Mouse (Mus musculus): ENCODE measurements at regions not wholly inside any gene's neighbourhood (a gene's known extent, or its start where the extent isn't known, plus 50 kb on each side); places are given as distances from the start of the nearest gene placed in this dataset.

DNA sequence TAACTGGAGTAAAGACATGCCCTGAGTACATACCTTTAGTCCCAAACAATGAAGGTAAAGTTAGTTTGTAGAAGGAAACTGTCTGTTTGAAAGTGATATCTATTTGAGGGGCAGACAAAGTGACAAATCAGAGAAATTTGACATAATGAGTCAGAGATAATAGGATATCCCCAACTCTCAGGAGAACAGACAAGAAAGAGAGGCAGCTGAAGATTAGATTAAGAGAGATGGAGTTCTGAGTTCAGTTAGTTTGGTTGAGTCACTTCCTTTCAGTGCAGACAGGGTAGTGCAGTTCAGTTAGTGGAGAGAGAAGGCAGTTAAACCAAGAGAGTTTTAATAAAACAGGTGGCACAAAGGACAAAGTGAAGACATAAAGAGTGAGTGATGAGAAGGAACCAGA is 477.4 kb upstream of the Diaph2 start:
- ATAC-seq (ENCODE audit: low FRiP score, low TSS enrichment) (no peak), DNase-seq (ENCODE audit: low spot score) (no peak)
- Histone ChIP-seq H3K9ac (ENCODE audit: low read length) (no peak overlapping the region), H3K4me1 (replicated peaks; ENCODE audit: control insufficient read depth, insufficient read depth) (no peaks in the 10 kb centered on the region), H3K27ac (replicated peaks) (no peak overlapping the region), H3K4me3 (ENCODE audit: low read depth, low read length) (no peak overlapping the region), H3K9me3 (ENCODE audit: control insufficient read depth, low read length) (no peaks in the 10 kb centered on the region), H3K27me3 (ENCODE audit: control insufficient read depth, insufficient read depth, low read length) (no peaks in the 10 kb centered on the region), H3K4me2 (replicated peaks; ENCODE audit: low read depth) (no peak overlapping the region), H3K36me3 (ENCODE audit: control insufficient read depth, insufficient read depth, low read length) (no peaks in the 10 kb centered on the region)
- TF ChIP-seq EP300 (optimal IDR thresholded peaks at IDR 0.05) (no peak), CTCF (IDR thresholded peaks at IDR 0.05; ENCODE audit: low read depth) (no peak)

DNA sequence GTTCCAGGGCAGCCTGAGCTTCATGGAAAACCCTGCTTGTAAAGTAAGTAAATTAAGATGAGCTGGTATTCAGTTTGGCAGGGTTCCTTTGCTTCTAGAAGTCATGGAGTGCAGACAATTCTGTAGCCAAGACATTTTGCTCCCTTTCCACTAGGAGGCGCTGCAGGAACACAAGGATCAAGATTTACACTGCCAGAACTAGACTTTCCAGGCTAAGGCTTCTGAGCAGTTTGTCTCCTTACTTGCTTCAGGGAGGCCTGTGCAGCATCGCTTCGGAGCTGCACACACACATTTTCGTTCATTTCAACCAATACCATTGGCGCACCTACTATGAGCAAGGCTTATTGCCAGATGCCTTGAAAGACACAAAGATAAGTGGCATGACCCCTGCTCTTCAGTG is 445.6 kb upstream of the Diaph2 start:
- Histone ChIP-seq H3K4me2 (replicated peaks; ENCODE audit: low read depth) (no peak overlapping the region), H3K27ac (replicated peaks) (no peak overlapping the region), H3K36me3 (ENCODE audit: control insufficient read depth, insufficient read depth, low read length) (no peaks in the 10 kb centered on the region), H3K4me3 (ENCODE audit: low read depth, low read length) (no peak overlapping the region), H3K27me3 (ENCODE audit: control insufficient read depth, insufficient read depth, low read length) (no peaks in the 10 kb centered on the region), H3K4me1 (replicated peaks; ENCODE audit: control insufficient read depth, insufficient read depth) (no peaks in the 10 kb centered on the region), H3K9ac (ENCODE audit: low read length) (no peak overlapping the region), H3K9me3 (ENCODE audit: control insufficient read depth, low read length) (no peaks in the 10 kb centered on the region)
- no peak for ATAC-seq (ENCODE audit: low FRiP score, low TSS enrichment)
- TF ChIP-seq EP300 (optimal IDR thresholded peaks at IDR 0.05) (no peak), CTCF (IDR thresholded peaks at IDR 0.05; ENCODE audit: low read depth) (peak; percentile 85)
- peak; percentile 45 for DNase-seq (ENCODE audit: low spot score)
- 28% methylated on average over 5 of the region's 5 CpGs for WGBS

DNA sequence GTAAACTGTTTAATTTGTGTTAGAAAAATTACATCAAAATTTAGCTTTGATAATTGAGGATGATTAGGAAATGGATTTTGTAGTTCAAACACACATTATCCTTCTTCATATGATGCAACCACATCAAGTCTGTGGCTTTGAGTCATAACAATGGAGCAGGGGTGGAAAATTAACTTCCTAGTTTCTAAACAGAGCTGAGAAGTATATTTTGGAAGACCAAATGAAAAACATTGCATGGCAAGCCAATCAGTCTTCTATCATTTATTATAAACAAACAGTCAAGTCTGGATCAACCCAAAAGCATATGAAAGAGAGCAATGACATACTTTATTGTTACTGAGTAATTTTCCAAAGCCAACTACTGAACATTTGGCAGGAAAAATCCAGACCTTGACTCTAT is 440.2 kb upstream of the Diaph2 start:
- no peak overlapping the region for H3K27ac ChIP-seq (replicated peaks)
- no peak for DNase-seq (ENCODE audit: low spot score)

DNA sequence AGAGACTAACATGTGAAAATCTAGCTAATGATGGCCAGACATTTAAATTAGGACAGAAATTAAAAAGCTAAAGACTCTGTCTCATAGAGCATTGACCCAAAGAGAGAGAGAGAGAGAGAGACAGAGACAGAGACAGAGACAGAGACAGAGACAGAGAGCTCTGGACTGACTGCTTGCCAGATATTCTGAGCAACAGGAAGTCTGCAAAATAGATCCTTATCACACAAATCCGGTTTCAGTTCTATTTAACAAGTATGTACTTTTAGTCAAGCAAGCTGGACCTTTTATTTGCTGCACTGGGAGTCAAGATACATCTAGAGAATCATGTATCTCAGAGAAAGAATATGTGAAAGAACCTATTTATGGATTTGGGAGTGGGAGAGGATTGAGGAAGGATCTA is 420.1 kb upstream of the Diaph2 start:
- TF ChIP-seq CTCF (IDR thresholded peaks at IDR 0.05; ENCODE audit: low read depth), result no peak
- no peak for TF ChIP-seq EP300 (optimal IDR thresholded peaks at IDR 0.05)
- Histone ChIP-seq H3K9ac (ENCODE audit: low read length) (no peak overlapping the region), H3K4me2 (replicated peaks; ENCODE audit: low read depth) (no peak overlapping the region), H3K4me1 (replicated peaks; ENCODE audit: control insufficient read depth, insufficient read depth) (no peaks in the 10 kb centered on the region), H3K9me3 (ENCODE audit: control insufficient read depth, low read length) (no peaks in the 10 kb centered on the region), H3K27ac (replicated peaks) (no peak overlapping the region), H3K27me3 (ENCODE audit: control insufficient read depth, insufficient read depth, low read length) (no peaks in the 10 kb centered on the region), H3K36me3 (ENCODE audit: control insufficient read depth, insufficient read depth, low read length) (no peaks in the 10 kb centered on the region), H3K4me3 (ENCODE audit: low read depth, low read length) (no peak overlapping the region)
- DNase-seq (ENCODE audit: low spot score), result no peak
- no peak for ATAC-seq (ENCODE audit: low FRiP score, low TSS enrichment)
- WGBS, result 58% methylated on average over 1 of the region's 1 CpGs

More for the DNA sequence above, 440.2 kb upstream of the Diaph2 start:
- no peaks in the 10 kb centered on the region for H3K4me1 ChIP-seq (replicated peaks; ENCODE audit: control insufficient read depth, insufficient read depth)
- no peak overlapping the region for H3K9ac ChIP-seq (ENCODE audit: low read length)
- H3K4me2 ChIP-seq (replicated peaks; ENCODE audit: low read depth), result no peak overlapping the region
- TF ChIP-seq CTCF (IDR thresholded peaks at IDR 0.05; ENCODE audit: low read depth) (no peak), EP300 (optimal IDR thresholded peaks at IDR 0.05) (no peak)
- H3K4me3 ChIP-seq (ENCODE audit: low read depth, low read length), result no peak overlapping the region
- no peaks in the 10 kb centered on the region for H3K36me3 ChIP-seq (ENCODE audit: control insufficient read depth, insufficient read depth, low read length)
- H3K27me3 ChIP-seq (ENCODE audit: control insufficient read depth, insufficient read depth, low read length), result no peaks in the 10 kb centered on the region
- ATAC-seq (ENCODE audit: low FRiP score, low TSS enrichment), result no peak
- H3K9me3 ChIP-seq (ENCODE audit: control insufficient read depth, low read length), result no peaks in the 10 kb centered on the region

GRCm38 (mm10) chrX:129332810-129333209 is 416.7 kb upstream of the Diaph2 start:
- H3K36me3 ChIP-seq (ENCODE audit: control insufficient read depth, insufficient read depth, low read length), result no peaks in the 10 kb centered on the region
- TF ChIP-seq CTCF (IDR thresholded peaks at IDR 0.05; ENCODE audit: low read depth) (no peak), EP300 (optimal IDR thresholded peaks at IDR 0.05) (no peak)
- H3K27me3 ChIP-seq (ENCODE audit: control insufficient read depth, insufficient read depth, low read length), result no peaks in the 10 kb centered on the region
- H3K4me3 ChIP-seq (ENCODE audit: low read depth, low read length), result no peak overlapping the region
- no peak overlapping the region for H3K9ac ChIP-seq (ENCODE audit: low read length)
- DNase-seq (ENCODE audit: low spot score) (no peak), ATAC-seq (ENCODE audit: low FRiP score, low TSS enrichment) (peak; percentile 57; the same call in 1 of the 2 replicates)
- H3K4me2 ChIP-seq (replicated peaks; ENCODE audit: low read depth), result no peak overlapping the region
- 77% methylated on average over 1 of the region's 1 CpGs for WGBS
- no peaks in the 10 kb centered on the region for H3K4me1 ChIP-seq (replicated peaks; ENCODE audit: control insufficient read depth, insufficient read depth)
- H3K27ac ChIP-seq (replicated peaks), result no peak overlapping the region
- no peaks in the 10 kb centered on the region for H3K9me3 ChIP-seq (ENCODE audit: control insufficient read depth, low read length)

Data from stomach, postnatal 0 days (tissue).